Mouse (Mus musculus): ENCODE measurements around the gene Myt1l. TPM values are rescaled to one million over a fixed set of nuclear protein-coding genes. Genes with fewer than 3 reads are reported as not detected.

The Myt1l gene
- total RNA-seq, 4 experiments from 2014 or later, result 0.06 TPM; not detected in 3

- peak; percentile 3 for DNase-seq (ENCODE audit: low spot score)
These were observed 41.1 kb downstream of the Myt1l start for GRCm38 (mm10) chr12:29569311-29569710.

- no peak for DNase-seq (ENCODE audit: low spot score)
These were observed 42.2 kb downstream of the Myt1l start for GRCm38 (mm10) chr12:29570351-29570750.

- DNase-seq (ENCODE audit: low spot score), result no peak
These were observed 43.4 kb downstream of the Myt1l start for GRCm38 (mm10) chr12:29571613-29572012.

DNA sequence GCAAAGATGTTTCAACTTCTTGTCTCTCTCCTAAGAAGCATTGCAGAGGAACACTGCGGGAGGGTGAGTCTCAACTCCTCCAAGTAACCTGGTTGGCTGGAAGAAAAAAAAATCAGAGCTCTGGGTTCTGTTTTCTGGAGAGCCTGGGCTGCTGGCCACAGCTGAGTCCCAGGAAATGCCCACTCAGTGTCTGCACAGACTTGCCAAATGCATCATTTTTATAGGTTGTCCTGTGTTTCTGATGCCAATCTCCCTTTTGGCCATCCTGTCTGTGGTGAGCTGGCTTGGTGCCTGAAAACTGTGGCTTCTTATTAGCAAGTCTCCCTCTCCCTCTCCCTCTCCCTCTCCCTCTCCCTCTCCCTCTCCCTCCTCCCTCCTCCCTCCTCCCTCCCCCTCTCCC lies 65.6 kb downstream of the Myt1l start:
- DNase-seq (ENCODE audit: low spot score), result no peak

- DNase-seq (ENCODE audit: low spot score), result no peak
These were observed 71.7 kb downstream of the Myt1l start for GRCm38 (mm10) chr12:29599916-29600315.

DNA sequence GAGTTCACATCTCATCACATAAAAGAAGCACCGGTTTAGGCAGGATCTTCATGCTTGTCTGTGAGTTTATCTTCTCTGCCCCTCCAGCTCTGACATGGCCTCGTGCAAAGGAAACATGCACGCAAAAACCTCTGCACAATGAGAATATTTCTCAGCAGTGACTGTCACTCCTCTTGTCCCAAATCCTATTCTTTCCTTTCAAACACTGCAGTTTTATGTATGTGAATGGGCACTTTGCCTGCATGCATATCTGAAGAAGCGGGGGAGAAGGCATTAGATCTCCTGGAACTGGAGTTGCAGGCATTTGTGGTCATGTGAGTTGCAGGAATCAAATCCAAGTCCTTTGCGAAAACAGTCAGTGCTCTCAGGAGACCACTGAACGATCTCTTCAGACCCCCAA lies 73.0 kb downstream of the Myt1l start:
- no peak for DNase-seq (ENCODE audit: low spot score)

GRCm38 (mm10) chr12:29604659-29605058 lies 76.5 kb downstream of the Myt1l start:
- no peak for DNase-seq (ENCODE audit: low spot score)

GRCm38 (mm10) chr12:29605124-29605523 lies 76.9 kb downstream of the Myt1l start:
- DNase-seq (ENCODE audit: low spot score), result no peak

DNA sequence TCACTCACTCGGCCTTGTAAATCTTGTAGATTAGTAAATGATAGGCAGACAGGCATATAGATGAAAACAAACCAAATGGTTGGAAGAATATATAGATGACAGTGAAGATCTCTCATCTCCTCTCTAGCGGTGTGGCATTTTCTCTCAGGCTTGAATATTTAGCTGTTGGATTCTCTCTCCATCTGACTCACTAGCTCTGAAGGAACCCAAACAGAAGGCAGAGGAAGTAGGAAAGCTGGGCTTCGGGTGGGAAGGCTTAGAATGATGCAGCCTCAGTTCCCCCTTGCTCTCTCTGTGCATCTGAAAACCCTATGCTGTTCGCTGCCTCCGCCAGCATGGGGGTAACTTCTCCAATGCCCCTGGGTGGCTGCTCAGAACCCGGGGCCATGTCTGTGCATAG lies 78.0 kb downstream of the Myt1l start:
- no peak for DNase-seq (ENCODE audit: low spot score)

DNA sequence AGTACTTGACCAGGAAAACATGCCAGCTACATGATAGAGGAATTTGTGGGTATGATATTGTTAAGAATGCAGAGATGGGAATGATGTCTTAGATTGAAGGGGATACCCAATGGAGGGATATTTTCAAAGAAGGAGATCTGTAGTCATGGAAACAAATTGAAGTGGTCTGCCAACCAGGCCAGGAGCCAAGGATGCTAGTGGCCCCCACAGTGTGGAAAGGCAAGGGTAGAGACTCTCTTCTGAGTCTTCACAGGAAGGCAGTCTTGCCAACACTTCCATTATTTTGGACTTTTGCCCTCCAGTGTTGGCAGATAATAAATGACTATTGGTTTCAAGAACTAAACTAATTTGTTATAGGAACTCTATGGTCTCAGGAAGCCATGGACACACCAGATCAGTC lies 89.6 kb downstream of the Myt1l start:
- DNase-seq (ENCODE audit: low spot score), result no peak

DNA sequence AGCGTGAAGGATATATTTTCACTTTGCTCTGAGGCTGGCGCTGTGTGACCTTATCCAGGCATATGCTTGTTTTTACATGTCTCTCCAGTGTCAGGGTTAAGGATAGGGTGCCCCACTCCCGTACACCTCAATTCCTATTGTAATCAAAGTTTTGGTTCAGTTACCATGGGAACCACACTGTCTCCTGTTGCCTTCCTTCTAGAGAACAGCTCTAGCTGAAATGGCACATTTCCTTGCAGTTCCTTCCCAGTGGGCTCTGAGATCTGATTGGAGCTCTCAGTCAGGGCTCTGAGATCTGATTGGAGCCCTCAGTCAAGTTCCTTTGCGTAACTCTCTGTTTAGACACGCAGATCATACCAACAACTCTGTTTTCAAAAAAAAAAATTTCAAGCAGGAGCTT lies 93.3 kb downstream of the Myt1l start:
- DNase-seq (ENCODE audit: low spot score), result no peak

GRCm38 (mm10) chr12:29627956-29628750 lies 100.0 kb downstream of the Myt1l start:
- DNase-seq (ENCODE audit: low spot score), result no peak

- DNase-seq (ENCODE audit: low spot score), result no peak
These were observed 101.8 kb downstream of the Myt1l start for GRCm38 (mm10) chr12:29629875-29630538.

DNA sequence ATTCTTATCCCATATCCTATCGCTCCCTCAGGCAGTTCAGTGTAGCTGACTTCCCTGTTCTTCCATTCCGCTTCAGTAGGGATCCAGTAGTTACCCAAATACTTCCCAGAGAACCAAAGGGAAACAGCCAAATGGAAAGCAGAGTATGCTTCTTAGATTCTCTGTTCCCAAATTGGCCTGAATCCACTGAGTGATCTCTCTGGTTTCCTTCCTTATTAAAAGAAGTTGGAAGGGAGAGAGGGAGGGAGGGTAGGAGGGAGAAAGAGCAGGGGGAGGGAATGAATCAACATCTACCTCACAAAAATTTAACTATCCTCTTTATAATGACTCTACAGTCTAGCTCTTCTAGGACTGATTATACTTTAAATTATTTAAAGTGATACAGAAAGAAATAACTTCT lies 106.3 kb downstream of the Myt1l start:
- no peak for DNase-seq (ENCODE audit: low spot score)

DNA sequence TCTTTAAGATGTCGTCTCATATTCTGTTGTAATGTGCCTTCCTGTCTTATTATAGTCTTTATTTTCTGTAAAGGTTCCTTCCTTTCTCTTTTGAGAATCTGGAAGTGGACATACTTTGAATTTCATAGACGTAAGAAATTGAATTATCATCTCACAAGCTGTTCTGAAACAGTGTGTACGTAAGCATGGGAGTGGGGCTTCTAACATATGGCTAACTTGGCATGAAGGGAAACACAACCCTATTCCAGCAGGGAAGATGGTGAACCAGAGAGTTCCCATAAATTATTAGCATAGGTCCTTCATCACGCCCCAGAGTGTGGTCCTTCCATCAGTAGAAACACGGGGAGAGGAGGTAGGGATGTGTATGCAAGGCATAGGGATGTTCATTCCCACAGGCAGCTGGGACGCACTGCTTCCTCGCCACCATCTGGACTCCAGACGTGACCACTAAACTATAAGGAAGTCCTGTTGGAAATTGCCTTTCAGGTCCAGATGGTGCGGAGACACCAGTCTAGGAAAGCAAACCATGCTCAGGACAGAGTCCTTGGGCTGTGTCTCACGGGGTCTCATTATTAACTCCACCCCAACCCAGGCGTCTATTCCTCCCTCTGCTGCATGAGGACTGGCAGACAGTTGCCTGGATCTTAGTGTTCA lies 111.5 kb downstream of the Myt1l start:
- DNase-seq (ENCODE audit: low spot score), result no peak

DNA sequence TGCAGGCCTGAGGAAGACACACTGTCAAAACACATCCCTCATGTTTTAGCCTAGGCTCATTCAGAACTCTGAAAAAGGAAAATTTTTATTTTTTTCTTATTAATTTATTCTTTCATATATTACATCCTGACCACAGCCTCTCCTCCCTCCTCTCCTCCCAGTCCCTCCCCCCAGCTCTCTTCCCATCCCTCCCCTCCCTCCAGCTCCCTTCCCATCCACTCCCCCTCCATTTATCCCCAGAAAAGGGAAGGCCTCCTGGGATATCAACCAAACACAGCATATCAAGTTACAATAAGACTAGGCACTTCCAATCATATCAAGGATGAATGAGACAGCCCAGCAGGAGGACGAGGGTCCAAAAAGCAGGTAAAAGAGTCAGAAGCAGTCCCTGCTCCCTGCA lies 112.0 kb downstream of the Myt1l start:
- DNase-seq (ENCODE audit: low spot score), result no peak

DNA sequence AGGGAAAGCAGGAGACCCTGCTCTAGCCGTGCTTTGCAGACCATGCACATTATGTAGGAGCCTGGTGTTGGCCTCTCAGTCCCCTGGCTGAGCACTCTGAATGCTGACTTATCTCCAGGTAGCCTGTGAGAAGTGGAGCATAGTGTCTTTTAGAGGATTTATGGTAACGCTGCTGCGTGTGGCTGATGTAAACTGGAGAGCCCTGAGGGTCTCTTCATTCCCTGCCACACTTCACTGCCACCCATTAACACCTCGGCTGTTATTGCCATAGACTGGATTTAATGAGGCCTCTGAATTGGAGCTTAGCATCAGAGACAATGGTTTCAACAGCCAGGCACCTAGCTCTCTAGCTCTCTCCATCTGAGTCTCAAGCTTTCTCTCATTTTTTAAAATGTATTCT lies 114.7 kb downstream of the Myt1l start:
- DNase-seq (ENCODE audit: low spot score), result no peak

DNA sequence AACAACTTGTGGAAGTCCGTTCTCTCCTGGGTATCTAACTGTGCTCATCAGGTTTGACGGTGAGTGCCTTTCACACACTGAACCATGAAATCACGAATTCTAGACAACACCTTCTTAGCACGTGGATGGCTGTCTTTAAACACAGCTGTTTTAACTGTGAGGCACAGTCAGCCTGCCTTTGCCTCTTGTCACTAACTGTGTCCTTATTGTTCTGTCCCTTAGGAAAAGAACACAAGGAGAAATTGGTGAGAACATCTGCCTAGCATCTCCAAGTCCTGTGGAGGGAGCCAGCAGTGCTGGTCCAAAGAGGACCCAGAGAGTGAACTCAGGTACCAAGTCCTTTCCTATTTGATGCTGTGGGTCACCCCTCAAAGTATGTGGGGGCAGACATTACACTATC lies 115.9 kb downstream of the Myt1l start:
- DNase-seq (ENCODE audit: low spot score), result no peak

DNA sequence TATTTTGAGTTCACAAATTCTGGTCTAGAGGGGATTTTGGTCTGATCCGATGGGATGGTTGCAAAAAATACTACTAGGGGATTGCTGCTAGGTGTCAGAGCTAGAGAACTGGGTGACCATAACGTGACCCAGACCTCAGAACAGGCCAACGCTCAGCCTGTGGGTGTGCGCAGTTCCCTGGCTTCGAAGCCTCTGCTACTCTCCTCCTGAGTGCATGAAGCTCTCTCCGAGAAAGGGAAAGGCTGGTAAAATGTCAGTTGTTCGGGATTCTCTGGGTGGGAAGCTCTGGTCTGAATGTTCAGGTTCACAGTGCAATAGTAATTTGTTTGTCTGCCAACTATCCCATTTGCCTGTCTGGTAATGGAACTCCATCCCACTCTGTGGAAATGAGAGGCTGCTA lies 116.5 kb downstream of the Myt1l start:
- no peak for DNase-seq (ENCODE audit: low spot score)

- DNase-seq (ENCODE audit: low spot score), result no peak
These were observed 121.4 kb downstream of the Myt1l start for GRCm38 (mm10) chr12:29649510-29650152.

DNA sequence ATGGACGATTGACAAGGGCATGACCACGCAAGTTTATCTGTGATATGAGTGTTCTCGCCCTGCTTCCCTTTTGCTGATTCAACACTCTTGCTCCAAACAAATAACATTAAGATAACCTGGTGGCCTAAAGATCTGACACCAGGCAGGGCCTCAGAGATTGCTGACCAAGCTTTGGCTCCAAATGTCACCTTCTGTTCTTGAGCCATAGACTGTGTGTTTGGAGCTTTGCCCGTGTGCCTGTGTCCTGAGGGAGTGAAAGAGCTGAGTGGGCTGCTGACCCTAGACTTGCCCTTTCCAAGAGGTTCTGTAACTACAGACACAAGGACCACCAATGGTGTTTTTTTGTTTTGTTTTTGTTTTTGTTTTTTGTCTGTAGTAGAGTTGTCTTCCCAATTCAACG lies 124.3 kb downstream of the Myt1l start:
- DNase-seq (ENCODE audit: low spot score), result no peak

DNA sequence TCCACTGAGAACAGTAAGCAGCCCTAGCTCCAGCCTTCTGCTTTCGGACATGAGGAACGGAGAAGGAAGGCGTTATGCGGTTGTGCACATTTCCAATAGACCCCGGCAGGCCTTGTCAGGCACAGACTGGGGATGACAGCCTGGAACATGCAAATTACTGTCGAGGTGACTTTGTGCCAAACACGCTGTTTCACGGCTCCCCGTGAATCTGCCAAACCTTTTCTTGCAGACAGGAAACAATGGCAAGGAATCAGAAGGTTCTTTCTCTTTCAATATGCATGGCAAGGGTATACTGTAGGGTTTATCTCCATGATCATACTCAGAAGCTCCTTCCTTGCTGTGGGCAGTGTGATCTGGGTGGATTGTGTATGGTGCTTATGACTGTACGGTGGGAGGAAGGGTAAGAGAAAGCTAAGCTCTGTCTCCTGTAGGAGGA lies 127.0 kb downstream of the Myt1l start:
- DNase-seq (ENCODE audit: low spot score), result no peak

Data from heart, adult 8-10 months (tissue).